Mouse (Mus musculus): ENCODE results near the gene Nanos3.

Gene Nanos3

DNA sequence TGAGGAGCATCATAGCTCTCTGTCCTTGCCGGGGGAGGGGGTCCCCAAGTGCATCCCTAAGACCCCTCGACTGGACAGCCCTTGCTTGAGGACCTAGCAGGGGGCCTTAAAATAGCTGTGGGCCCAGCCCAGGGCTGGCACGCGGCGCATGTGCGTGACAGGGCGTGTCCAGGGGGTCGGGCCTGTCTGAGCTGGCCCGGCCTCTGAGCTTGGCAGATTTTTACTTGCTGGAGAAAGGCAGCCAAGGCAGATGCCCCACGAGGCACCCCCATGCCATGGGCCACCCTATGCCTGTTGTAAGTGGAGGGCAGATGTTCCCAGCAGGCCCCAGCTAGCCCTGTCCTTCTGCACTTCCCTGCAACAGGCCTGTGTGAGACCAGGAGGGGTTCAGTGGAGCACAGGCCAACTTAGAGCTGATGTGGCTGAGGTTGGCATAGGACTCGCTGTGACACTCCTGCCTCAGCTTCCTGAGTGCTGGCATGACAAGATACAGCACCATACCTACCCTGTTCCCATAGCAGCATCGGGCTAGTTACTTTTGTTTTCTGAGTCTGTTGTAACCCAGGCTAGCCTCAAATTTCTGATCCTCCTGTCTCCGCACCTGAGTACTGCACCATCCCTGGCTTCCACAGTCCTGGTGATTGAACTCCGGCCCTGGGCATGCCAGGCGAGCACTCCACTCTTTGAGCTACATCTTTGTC is 16.7 kb upstream of the Nanos3 start:
- peak; percentile 82 for DNase-seq

DNA sequence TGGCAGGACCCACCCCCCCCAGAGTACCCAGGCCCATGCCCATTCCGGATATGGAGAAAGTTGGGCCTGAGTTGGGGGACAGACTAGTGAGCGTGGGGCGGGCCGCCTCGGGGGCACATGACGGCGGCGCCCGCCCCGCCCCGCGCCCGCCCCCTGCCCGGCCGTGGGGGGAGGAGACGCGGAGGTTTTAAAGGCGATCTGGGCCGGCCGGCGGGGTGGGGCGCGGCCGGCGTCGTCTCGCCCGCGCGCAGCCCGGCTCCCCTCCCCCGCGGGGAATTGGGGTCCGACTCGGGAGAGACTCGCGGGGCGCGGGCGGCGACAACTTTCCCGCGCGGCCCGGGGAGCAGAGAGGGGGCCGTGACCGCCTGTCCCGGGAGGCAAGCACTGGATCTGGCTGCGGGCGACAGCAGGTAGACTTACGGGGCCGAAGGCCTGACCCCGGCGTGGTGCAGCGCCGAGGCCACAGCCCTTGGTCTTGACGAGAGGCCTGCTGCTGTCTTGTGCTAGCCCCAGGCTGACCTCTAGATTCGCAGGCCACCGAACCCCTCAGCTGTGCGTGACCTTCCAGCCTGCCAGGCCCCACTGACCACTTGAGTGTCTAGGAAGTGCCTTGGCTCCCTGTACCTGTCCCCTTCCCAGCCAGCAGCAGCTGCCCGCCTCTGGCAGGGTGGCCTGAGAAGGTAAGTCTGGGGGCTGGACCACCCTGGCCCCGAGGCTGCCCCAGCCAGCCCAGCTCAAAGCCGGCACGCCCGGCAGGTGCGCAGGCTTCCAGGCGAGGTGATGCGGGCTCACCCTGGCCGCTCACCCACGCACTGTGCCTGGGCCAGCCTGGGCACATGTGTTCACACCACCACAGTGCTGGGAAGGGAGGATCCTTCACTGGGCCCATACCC is 15.9 kb upstream of the Nanos3 start:
- peak; percentile 83 for DNase-seq

DNA sequence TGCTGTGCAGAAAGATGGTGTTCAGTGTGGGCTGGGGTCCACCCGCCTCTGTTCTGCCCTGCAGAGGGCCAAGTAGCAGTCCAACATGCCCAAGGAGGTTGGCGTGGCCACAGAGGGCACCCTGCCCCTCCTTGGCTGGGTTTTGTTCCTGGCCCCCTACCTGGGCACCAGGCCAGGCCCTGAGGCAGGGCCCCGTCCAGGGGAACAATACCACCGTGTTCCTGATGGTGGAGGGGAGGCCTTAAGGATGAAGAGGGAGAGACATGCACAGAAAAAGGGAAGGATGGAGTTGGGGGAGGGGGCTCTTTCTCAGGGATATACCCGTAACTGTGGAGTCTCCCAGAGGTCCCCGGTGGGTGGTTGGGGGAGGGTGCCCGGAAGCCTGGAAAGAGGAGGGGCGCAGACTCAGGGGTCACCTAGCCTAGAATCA is 15.1 kb upstream of the Nanos3 start:
- DNase-seq = no peak

DNA sequence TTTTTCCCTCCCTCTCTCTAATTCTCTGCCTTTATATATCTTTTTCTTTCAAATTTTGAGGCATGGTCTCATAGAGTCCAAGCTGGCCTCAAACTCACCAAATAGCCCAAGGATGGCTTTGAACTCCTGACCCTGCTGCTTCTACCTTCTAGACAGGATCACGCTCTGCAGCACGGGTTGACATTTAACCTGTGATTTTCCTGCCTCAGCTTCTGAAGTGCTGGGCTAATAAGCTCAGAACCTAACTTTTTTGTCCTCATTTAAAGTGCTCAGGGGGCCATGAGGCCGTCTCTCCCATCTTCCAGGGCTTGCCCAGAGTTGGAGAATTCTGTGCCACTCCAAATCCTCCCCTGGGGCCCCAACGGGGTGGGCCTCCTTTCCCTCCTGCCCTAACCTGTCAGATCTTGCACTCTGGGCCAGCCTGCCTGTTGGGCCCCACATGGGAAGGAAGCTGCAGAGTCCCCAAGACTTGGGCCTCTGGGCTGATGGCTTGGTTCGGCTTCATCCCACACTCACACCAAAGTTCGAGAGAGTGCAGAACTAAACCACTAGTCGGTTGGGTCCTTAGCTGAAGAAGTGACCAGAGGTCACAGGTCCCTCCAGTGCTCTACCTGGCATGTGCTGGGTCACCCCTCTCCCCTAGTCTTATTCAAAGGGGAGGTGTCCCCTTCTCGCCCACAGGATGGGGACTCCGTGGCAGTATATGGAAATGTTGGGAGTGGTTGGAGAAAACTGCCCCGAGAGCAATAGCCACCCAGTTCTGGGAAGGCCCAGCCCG is 14.5 kb upstream of the Nanos3 start:
- no peak for DNase-seq

DNA sequence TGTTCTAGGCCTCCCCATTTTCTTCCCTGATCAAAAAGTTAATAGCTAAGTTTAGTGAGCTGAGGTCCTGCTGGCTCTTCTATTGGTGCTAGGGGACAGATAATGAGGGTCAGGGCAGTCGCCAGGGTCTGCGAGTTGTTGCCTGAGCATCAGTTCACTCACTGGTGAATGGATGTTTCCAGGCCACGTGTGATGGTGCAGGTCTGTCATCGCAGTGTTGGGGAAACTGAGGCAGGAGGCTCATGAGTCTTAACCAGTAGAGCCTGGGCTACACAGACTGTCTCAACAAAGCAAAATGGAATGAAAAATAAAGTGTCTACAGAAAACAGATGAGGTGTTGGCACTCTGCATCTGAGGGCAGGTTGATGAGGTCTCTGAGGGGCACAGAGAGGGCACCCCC is 13.9 kb upstream of the Nanos3 start:
- DNase-seq = no peak

DNA sequence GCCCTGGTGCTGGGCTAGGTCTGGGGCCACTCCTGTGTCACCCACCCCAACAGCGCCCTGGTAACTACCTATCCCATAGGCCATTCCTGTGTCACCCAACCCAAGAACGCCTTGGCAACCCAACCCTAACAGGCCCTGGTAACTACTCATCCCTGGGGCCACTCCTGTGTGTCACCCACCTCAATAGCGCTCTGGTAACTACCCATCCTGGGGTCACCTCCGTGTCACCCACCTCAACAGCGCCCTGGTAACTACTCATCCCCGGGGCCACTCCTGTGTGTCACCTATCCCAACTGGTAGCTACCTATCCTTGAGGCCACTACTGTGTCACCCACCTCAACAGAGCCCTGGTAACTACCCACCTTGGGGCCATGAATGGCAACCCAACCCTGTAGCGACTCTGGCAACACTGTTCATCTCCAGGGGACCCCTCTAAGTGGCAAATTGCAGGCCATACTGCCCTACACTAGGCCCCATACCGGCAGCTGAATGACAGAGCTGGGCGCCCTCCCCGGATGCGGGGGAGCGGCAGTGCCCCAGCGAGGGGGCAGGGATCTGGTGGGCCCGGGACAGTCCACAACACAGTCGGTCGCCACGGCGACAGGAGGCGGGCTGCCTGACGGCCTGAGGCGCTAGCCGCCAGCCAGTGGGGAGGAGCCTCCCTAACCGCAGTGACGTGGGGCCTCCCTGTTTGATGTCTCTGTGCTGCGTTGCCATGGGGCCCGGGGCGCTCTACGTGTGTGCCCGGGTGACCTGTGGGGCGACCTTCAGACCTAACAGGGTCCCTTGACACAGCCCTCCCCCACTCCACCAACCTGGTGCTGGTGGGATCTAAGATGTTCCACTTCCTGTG is 13.1 kb upstream of the Nanos3 start:
- peak; percentile 82 for DNase-seq

DNA sequence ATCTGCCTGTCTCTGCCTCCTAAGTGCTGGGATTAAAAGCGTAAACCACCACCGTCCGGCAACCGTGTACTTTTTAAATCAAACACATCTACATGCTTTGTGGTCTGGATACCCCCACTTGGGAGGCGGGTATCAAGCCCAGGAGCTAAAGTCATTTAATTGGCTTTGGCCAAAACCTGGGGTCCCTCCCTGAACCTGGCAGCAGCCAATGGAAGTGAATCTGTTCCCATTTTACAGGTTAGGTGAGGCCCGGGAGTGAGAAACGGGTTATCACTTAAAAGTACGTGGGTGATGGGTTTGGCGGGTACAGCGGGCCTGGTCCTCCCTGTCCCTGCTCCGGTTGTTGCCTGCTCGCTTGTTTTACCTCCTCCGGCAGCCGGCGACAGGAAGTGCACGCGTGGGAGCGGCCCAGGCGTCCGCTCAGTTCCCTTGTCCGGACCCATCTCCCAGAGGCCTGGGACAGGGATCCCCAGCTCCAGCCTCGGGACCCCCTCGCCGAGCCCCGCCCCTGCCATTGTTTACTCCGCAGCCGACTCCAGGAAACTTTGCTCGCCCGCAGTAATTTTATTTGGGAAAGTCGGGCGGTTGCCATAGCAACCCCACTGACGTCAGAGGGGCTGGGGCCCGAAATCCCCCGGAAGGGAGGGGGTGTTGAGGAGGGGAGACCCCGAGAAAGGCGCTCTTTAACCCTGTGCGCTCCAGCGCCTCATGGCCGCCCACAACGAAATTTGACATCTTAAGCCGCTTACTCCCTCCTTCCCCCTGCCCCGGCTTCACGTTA is 12.3 kb upstream of the Nanos3 start:
- peak; percentile 87 for DNase-seq

DNA sequence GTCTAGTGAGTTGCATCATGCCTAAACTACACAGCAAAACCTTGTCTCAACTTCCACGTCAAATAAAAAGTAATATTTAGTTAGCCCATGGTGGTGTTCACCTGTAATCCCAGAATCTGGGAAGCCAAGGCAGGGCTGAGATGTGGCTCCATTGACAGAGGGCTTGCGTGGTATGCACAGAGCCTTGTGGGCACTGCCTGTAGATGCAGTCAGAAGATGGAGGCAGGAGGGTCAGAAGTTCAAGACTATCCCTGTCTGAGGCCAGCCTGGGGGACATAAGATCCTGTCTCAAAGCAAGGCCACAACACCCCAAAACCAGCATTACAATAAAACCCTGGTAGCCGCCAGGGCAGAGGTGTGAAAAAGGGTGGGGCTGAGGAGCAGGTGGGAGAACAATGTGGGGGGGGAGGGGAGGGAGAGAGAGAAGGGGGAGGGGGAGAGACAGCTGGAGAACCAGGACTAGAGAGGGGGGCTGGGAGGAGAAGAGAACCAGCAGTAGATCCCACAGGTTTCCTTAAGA is 9.3 kb upstream of the Nanos3 start:
- DNase-seq = no peak

DNA sequence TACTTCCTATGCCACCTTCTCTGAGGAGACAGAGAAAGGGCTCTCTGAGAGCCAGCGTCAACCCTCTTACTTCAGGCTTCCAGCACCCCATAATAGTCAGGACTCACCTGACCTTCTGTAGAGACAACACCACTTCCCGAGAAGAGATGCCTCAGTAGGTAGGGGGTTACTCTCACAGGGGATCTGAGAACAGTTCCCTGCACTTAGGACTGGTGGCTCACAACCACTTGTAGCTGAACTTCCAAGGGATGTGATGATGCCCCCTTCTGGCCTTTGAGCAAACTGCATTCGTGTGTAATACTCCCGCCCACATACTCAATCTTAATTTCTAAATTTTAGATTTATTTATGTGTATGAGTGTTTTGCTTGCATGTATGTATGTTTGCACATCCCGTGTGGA is 8.5 kb upstream of the Nanos3 start:
- no peak for DNase-seq

DNA sequence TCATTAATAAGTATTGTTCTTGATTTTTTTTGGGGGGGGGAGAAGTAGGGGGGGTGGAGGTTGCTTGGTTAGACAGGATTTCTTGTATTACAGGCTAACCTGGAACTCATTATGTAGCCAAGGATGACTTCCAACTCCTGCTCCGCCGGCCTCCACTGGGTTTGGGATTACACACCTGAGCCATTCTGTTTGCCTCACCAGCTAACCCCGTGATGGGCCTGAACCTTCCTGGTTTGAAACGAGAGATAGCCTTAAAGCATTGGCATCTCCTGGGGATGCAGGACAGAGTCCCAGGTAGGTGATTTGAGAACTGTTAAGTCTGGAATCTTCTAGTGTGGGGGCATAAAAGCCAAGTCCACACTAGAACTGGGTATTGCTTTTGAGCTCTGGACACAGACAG is 8.1 kb upstream of the Nanos3 start:
- no peak for DNase-seq

DNA sequence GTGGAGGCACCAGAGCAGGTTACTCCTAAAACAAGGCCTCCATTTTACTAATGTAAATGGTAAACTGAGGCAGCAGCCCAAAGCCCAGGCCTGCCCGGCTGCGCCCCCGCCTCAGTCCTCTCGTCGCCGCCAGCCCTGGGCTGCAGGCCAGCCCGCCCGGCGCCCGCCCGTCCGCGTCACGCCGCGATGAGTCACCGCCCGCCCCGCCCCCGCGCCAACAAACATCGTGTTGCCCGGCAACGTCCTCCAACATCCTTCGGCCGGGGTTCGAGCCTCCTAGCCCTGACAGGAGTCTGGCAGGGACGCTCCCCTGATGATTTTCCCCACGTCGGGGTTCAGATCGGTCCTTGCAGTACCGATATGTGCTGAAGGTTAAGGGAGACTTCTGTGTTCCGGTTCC is 7.5 kb upstream of the Nanos3 start:
- peak; percentile 77 for DNase-seq

DNA sequence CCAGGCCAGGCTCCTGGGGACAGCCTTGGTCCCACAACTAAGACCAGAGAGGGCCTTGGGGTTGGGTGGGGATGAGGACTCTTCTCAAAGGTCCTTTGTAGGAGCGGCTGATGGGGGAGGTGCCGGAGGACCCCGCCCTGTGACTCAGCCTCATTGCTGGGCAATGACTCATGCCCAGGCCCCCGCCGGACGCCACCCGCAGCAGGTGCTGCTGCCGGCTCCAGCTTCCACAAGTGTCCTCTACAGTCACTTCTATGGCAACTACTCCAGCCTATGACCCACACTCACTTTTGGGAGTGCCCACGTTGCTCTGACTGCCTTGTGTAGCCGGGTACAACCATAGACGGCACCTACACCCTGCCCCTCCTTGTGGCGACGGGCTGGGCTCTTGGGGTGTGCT is 7.0 kb upstream of the Nanos3 start:
- peak; percentile 55 for DNase-seq

DNA sequence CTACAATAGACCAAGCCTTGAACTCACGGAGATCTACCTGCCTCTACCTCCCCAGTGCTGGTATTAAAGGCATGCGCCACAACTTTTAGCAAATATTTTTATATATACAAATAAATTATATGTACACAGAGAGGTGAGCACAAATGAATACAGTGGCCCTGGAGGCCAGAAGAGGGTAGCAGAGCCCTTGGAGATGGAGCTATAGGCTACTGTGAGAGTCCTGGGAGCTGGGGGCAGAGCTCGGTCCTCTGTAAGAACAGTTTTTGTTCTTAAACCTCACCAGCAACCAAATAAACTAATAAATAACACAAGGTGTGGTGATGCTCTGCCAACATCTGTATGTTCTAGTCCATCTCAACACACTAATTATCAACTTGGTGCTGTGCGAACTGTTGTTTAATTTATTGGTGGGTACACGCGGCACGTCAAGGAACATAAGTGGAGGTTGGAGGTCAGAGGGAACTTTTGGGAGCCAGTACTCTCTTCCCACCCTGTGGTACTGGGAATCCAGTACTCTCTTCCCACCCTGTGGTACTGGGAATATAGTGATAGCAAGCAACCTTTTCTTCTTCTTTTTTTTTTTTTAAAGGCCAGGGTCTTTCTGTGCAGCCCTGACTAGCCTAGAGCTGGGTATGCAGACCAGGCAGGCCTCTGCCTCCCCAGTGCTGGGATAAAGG is 5.3 kb upstream of the Nanos3 start:
- no peak for DNase-seq

DNA sequence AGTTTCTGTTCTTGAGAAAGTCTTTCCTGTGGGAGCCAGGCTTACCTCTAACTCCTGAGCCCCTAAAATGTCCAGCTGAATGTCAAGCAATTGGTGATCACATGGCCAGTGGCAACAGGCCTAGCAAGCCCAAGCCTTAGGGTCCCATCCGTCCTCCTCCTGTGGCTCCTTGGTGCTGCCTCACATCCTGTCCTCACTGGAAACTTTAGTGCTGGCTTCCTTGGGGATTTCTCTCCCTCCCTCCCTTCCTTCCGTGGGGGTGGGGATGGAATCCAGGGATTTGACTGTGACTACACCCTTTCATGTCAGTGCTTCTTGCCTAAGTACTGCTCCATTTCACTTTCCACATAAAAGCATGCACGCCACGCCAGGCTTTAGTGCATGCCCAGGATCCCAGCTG is 4.6 kb upstream of the Nanos3 start:
- DNase-seq = peak; percentile 66

DNA sequence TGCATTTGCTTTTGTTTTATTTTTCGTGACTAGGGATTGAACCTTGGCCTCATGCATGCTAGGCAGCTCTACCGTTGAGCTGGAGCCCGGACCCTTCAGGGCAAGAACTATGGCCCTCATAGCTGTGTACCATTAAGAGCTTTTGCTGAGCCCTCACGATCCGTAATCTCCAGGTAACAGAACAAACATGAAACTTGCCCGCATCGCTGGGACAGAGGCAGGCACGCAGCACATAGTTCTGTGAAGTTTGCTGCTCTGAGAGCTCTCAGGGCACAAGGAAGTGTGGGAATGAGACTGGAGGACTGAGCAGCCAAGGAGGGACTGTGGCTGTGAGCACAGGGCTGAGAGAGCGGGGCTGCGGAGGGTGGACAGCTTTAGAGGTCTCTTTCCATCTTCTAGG is 3.7 kb upstream of the Nanos3 start:
- no peak for DNase-seq

DNA sequence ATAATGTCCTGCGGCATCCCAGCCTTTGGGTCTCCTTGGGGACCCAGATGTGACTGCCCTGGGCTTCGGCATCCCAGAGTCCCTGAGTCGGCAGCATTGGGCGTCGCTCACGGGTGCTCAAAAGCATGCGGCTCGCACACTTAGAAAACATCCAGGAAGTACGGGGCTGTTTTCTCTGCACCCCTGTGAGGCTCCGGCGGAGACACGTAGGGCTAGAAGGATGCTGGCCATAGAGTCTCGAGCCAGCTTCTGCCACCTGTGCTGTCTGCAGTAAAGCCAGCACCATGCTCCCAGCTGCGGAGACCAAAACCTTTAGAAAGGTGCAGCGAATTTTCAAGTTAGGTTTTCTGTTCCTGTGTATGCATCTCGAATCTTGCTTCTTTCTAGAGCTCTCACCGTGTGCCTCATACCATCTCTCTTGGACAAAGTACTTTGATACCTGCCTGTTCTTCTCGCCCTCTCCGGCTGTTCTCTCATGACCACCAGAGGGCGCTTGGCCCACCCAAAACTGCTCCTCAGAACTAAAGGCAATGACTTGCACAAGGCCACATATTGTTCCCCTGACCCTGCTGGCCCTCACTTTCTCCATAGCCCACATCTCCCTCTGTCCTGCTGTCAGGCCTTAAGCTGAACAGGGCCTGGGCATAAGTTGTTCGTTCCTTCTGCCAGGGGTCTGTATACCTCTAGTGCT is 2.2 kb upstream of the Nanos3 start:
- peak; percentile 79 for DNase-seq

DNA sequence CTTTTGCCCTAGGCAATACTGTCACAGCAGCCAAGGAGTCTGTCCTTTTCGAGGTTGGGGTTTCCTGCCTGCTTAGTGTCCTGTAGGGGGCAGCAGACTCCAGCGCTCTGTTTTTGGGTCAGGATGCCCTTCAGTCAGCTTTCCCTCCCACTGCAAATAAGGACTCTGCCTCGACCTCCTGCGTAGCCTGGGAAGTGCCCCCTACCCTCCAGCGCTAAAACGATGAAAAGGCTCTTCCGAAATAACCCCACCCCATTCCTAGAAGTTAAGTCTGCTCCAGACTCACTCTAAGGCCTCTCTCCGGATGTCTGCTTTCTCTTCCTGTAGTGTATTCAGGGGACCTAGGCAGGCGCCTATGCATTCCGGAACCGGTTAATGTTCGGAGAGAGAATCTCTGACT is 1.5 kb upstream of the Nanos3 start:
- DNase-seq = peak; percentile 83

DNA sequence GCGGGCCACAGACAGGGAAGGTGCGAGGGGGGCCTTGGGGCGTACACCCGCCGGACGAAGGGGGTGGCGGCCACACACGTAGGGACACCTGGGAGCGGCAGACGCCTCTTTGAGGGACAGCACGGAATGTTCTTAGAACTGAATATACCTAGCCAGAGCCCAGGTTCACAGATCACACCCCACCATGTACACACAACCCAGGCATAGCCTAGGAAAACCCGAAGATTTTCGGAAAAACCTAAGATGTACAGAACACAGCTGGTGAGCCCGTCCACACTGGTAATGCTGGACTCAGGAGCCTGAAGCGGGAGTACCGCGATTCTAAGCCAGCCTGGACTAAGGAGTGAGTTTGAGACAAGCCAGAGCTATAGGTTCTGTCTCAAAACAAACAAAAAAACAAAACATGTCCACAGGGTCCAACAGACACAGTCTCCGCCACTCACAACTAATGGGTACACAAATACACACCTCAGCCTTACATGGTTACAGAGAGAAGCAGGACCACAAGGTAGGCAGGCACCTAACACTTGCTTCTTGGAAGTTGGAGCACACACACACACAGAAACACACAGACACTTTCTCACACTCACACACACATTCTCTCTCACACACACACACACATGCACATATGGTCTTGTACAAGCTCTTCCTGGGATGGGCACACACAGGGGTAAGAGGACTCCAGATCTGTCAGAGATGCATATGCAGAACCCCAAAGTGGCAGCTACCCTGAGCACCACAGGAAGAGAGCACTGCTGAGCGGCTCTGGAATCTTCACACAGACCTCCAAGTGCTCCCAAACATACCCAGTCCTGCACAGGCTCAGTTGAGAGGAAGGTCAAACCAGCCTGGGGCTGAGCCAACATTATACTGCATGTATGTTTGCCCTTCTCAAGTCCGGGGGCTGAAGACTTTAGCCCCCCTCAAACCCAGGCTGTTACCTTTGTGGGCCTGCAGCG is 653 bp downstream of the Nanos3 start:
- no peak for DNase-seq

All from kidney, adult 18-20 months (tissue).